Mouse (Mus musculus) cortical plate, adult 2 months (tissue): Measurements from ENCODE around the gene Rora. TPM values are rescaled to one million over a fixed set of nuclear protein-coding genes. Genes with fewer than 3 reads are reported as not detected.

Experiments used
- H3K27ac ChIP-seq: fragments of 200-500 bp; 2 replicates; pipeline ENCODE4 v1.5.1; 2012; ENCODE audit warnings: low read length, control low read depth, inconsistent platforms; ENCODE audit not compliant: insufficient read depth
- H3K4me1 ChIP-seq: fragments of 200-500 bp; 2 replicates; pipeline ENCODE4 v1.6.1; 2011; ENCODE audit warnings: low read length; ENCODE audit not compliant: control insufficient read depth, insufficient read depth
- H3K4me3 ChIP-seq: fragments of 200-500 bp; 2 replicates; pipeline ENCODE4 v1.5.1; 2011; ENCODE audit warnings: mild to moderate bottlenecking, low read length, control low read depth; ENCODE audit not compliant: insufficient read depth
- CTCF ChIP-seq: fragments of 200-500 bp; IDR thresholded peaks from 2 replicates; pipeline ENCODE4 v1.5.1; 2011; ENCODE audit warnings: mild to moderate bottlenecking, control low read depth, low read length; ENCODE audit not compliant: insufficient read depth; ENCODE audit errors: extremely low read depth
- POLR2A ChIP-seq: fragments of 200-500 bp; IDR thresholded peaks from 2 replicates; pipeline ENCODE4 v1.6.1; 2011; ENCODE audit warnings: mild to moderate bottlenecking, low read length, control low read depth; ENCODE audit not compliant: insufficient read depth; ENCODE audit errors: extremely low read depth
- polyA plus RNA-seq: library from polyadenylated mRNA; depleted of rRNA; stranded (reverse); fragments of >200 nt; gene quantifications from 2 replicates; pipeline ENCODE4 v1.2.3, GENCODE M21; 2012

Rora gene
- polyA plus RNA-seq, 1 experiment = 23.6 TPM

DNA sequence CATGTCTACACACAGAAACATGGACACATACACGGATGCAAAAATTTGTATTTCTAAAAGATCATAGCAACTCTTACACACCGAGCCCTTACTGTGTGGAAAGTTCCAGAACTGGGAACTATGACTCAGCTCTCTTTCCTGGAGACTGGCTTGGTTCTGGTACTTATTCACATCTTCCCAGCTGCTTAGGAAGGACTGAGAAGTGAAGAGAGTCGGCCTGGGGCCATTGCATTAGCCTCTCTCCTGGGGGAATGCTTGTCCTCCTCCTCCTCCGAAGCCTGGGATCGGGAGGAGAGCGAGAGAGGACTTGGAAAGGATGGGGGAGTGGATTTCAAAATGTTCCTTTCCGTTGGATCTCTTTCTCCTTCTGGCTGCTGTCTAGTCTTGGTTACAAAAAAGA lies 511.1 kb downstream of the Rora start:
- Histone ChIP-seq H3K4me3 (no peak overlapping the region), H3K27ac (no peak overlapping the region), H3K4me1 (no peaks in the 10 kb centered on the region)
- TF ChIP-seq POLR2A (no peak), CTCF (no peak)

DNA sequence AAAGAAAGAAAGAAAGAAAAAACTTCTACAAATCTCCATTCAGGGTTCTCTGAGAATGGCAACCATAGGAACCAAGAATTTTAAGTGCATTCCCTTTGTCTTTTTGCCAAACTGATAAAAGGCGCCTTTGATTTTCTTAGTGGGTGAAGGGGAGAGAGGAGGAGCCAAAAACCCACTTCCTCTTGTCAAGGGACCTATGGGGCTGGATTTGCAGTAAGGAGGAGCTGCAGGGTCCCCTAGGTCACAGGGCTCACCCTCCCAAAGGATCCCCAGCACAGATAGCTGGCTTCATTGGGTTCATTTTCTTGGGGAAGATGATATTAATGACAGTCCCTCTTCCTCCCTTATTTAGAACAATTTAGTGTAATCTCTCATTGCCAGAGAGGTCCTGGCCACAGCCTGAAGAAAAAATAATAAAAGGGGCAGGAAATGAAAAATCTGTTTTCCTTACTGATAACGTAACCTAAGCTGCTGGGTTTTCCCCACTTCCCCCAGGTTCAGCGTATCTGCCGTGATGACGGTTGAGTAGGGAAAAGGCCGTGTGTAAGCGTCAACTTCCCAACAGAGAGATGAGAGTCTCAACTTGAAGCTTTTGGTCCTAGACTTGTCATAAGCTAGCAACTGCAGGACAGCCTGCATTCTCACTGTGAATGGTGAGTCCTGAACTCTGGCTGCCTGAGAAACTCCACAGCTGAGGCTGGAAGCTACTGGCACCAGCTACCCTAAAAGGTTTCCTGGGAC lies 511.7 kb downstream of the Rora start:
- Histone ChIP-seq H3K4me3 (no peak overlapping the region), H3K27ac (no peak overlapping the region)

DNA sequence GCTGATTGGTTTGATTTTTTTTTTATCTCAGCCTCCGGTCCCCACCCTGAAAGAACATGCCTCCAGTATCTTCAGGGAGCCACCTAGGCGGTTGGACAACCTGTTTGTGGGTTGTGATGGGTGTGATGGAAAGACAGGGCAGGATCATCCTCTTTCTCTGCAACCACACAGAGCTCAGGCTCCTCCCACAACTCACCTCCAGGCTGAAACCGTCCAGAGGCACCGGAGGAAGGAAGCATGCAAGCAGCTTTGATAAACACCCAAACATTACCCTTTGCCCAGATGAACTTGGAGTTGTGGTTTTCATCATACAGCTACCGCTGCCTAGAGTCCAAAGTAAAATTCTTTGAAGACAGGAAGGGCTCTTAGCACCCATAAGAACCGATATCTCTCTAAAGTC lies 520.5 kb downstream of the Rora start:
- H3K27ac ChIP-seq = no peak overlapping the region
- H3K4me3 ChIP-seq = no peak overlapping the region
- H3K4me1 ChIP-seq = no peaks in the 10 kb centered on the region
- TF ChIP-seq CTCF (no peak), POLR2A (no peak)

More for the DNA sequence above, 511.7 kb downstream of the Rora start:
- no peaks in the 10 kb centered on the region for H3K4me1 ChIP-seq
- TF ChIP-seq POLR2A (no peak), CTCF (no peak)

DNA sequence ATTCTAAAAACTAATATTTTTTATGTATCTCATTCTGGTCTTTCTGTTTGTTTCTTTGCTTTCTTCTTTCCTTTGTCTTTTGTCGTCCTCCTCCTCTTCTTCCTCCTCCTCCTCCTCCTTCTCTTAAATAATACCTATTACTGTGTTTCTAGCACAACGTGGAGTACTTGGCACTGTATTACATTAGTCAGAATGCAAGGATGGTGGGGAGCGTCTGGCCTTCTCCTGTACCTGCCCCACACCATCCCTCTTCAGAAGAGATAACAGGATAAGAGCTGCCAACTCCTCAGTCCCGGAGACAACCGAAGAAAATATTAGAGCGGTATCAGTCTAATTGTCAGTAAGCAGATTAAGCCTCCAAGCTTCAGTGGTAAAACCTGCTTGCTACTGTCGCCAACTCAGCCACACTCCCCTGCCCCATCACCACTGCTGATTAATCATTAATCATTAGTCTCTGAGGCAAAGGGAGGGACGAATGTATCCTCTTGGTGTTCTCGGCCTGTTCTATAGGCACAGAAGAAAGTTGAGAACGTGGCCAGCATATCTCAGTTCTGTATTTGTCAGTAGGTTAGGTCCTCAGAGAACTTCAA lies 521.0 kb downstream of the Rora start:
- TF ChIP-seq POLR2A (no peak), CTCF (no peak)
- Histone ChIP-seq H3K4me1 (no peaks in the 10 kb centered on the region), H3K27ac (no peak overlapping the region), H3K4me3 (no peak overlapping the region)

DNA sequence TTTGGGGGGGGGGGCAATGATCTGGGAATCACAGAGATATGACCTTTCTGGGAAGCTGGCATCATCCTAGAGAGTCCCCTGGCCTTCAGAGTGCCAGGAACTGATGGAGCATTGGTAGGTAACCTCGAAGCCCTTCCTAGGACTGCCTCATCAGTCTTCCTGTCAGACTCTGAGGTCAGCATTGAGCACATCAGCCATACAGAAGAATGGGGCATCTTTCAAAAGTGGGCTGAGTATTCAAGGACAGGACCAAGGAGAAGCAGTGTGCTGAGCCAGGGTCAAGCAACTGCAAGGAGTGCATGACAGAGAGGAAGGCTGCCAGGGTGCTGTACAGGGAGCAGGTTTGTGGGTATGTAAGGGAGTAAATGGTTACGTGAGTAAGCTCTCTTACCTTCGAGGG lies 523.4 kb downstream of the Rora start:
- no peak overlapping the region for H3K27ac ChIP-seq
- H3K4me3 ChIP-seq = no peak overlapping the region
- no peaks in the 10 kb centered on the region for H3K4me1 ChIP-seq
- TF ChIP-seq CTCF (no peak), POLR2A (no peak)

DNA sequence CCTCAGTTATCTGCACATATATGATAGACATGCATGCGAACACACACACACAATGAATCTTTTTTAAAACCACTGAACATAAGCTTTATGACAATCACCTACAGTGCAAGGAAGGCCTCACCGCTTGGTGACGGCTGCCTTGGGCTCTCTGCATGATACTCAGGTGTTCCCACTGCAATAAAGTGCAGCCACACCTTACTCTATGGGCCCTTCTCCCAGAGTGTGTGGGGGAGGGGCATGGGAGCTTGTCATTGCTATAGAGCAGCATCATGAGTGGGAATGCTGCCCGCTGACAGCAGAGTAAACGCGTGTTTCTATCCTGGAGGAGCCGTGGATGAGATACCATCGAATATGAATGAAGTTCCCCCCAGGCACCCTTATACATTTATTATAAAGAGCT lies 525.6 kb downstream of the Rora start:
- TF ChIP-seq CTCF = no peak
- no peak for TF ChIP-seq POLR2A
- no peak overlapping the region for H3K27ac ChIP-seq
- H3K4me3 ChIP-seq = no peak overlapping the region
- H3K4me1 ChIP-seq = no peaks in the 10 kb centered on the region

DNA sequence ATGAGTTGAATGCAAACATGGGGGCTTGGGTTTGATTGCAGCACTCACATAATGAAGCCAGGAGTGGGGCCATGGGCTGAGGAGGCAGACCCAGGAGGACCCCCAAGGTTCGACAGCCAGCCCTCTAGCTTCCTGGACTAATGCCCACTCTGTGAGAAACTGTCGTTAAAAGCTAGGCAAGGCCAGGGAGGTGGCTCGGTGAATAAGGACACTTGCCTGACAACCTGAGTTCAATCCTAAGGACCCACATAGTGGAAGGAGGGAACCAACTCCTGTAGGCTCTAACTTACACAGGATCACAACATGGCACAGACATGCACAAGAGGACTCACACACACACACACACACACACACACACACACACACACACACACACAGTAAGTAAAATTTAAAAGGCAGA lies 527.4 kb downstream of the Rora start:
- TF ChIP-seq POLR2A (no peak), CTCF (no peak)
- H3K4me1 ChIP-seq = no peaks in the 10 kb centered on the region
- H3K4me3 ChIP-seq = no peak overlapping the region
- H3K27ac ChIP-seq = no peak overlapping the region

DNA sequence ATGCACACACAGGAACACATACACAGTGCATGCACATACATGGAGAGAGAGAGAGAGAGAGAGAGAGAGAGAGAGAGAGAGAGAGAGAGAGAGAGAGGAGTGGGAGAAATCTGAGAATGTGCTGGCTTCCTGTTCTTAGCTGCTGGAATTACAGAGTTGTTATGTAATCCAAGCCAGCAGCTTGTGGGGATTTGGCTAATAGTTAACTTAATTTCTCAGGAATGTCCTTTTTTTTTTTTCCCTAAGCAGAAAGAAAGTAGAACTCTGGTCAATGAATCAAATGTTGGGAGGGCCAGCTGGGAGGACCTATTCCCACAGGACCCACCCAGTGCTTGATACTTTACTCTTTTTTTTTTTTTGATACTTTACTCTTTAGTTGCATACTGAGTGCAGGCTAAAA lies 527.8 kb downstream of the Rora start:
- Histone ChIP-seq H3K4me3 (no peak overlapping the region), H3K27ac (no peak overlapping the region), H3K4me1 (no peaks in the 10 kb centered on the region)
- TF ChIP-seq POLR2A (no peak), CTCF (no peak)

DNA sequence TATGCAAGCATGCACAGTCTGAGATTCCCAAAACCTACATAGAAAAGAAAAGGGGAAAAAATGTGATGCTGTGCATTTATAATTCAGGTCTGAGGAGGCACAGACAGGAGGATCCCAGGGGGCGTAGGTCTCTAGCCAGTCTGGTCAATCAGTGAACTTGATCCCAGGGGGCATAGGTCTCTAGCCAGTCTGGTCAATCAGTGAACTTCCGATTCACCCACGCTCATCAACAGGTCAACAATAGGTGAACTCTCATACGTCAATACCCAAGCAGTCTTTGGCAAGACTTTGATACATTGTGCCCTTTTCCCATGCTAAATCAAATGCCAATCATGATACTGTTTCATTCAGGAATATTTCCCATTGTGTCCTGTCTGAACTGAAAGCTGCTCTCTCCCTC lies 530.3 kb downstream of the Rora start:
- Histone ChIP-seq H3K4me3 (no peak overlapping the region), H3K27ac (no peak overlapping the region), H3K4me1 (no peaks in the 10 kb centered on the region)
- no peak for TF ChIP-seq CTCF
- no peak for TF ChIP-seq POLR2A

DNA sequence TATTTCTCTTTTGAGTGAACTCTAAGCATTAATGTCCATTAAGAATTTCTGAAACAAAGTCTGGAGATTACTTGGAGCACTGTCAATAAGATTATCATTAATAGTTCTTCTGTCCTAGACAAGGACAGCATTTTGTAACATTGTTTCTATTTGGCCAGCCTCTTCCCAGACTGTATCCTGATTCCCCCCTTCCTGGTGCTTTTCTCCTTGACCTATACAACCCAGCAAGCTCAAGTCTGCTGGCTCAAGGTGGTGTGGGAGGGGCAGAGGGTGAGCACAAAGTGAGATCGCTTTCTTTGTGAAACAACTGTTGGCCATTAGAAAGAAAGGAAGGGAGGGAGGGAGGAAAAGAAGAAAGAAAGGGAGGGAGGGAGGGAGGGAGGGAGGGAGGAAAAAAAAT lies 537.1 kb downstream of the Rora start:
- Histone ChIP-seq H3K4me1 (no peaks in the 10 kb centered on the region), H3K4me3 (no peak overlapping the region), H3K27ac (no peak overlapping the region)
- TF ChIP-seq POLR2A = no peak
- no peak for TF ChIP-seq CTCF
